Mouse (Mus musculus) MEL (cell line): ENCODE data around the gene Mertk.

Source experiments
- BHLHE40 ChIP-seq: IDR thresholded peaks from 2 replicates; pipeline ENCODE4 v1.6.1; 2012; ENCODE audit warnings: low read depth, mild to moderate bottlenecking, inconsistent platforms, low read length, improper control_type of control experiment, borderline replicate concordance
- CTCF ChIP-seq, 3 experiments: IDR thresholded peaks in 2 of 3; conservative IDR thresholded peaks in 1 of 3; 2 replicates each; pipeline ENCODE4 v1.5.1; 2011 to 2012; ENCODE audit warnings: low read length in 3 of 3, low read depth in 2 of 3, mild to moderate bottlenecking in 2 of 3, improper control_type of control experiment in 1 of 3, inconsistent platforms in 1 of 3, mixed read lengths in 1 of 3, moderate library complexity in 1 of 3; ENCODE audit not compliant: control insufficient read depth in 1 of 3, insufficient read depth in 1 of 3, poor library complexity in 1 of 3, severe bottlenecking in 1 of 3
- EP300 ChIP-seq, 2 experiments: IDR thresholded peaks; 2 replicates each; pipeline ENCODE4 v1.6.1; 2011; ENCODE audit warnings: improper control_type of control experiment in 2 of 2, low read length in 2 of 2, low read depth in 1 of 2, mild to moderate bottlenecking in 1 of 2
- GATA1 ChIP-seq: IDR thresholded peaks from 2 replicates; pipeline ENCODE4 v1.6.1; 2011; ENCODE audit warnings: low read depth, low read length, improper control_type of control experiment
- HCFC1 ChIP-seq: IDR thresholded peaks from 2 replicates; pipeline ENCODE4 v1.6.1; 2012; ENCODE audit warnings: low read depth, mild to moderate bottlenecking, inconsistent platforms, low read length, improper control_type of control experiment, moderate library complexity
- MAX ChIP-seq: IDR thresholded peaks from 2 replicates; pipeline ENCODE4 v1.6.1; 2011; ENCODE audit warnings: low read length, improper control_type of control experiment
- MYC ChIP-seq: IDR thresholded peaks from 2 replicates; pipeline ENCODE4 v1.6.1; 2011; ENCODE audit warnings: low read depth, mild to moderate bottlenecking, low read length, improper control_type of control experiment, moderate library complexity
- NELFE ChIP-seq: IDR thresholded peaks from 2 replicates; pipeline ENCODE4 v1.6.1; 2011; ENCODE audit warnings: low read depth, low read length, improper control_type of control experiment
- POLR2A ChIP-seq, 2 experiments: IDR thresholded peaks; 2 replicates each; pipeline ENCODE4 v1.6.1; 2011 to 2012; ENCODE audit warnings: low read length in 2 of 2, mild to moderate bottlenecking in 2 of 2, control low read depth in 1 of 2, improper control_type of control experiment in 1 of 2, low read depth in 1 of 2, moderate library complexity in 1 of 2; ENCODE audit not compliant: control insufficient read depth in 1 of 2, insufficient read depth in 1 of 2, poor library complexity in 1 of 2
- POLR2AphosphoS5 ChIP-seq: IDR thresholded peaks from 2 replicates; pipeline ENCODE4 v1.6.1; 2012; ENCODE audit warnings: low read depth, borderline replicate concordance, mild to moderate bottlenecking, inconsistent platforms, low read length, moderate library complexity, mixed read lengths
- ZC3H11A ChIP-seq: IDR thresholded peaks from 2 replicates; pipeline ENCODE4 v1.6.1; 2012; ENCODE audit warnings: low read depth, mild to moderate bottlenecking, inconsistent platforms, low read length, improper control_type of control experiment
- ZMIZ1 ChIP-seq: IDR thresholded peaks from 2 replicates; pipeline ENCODE4 v1.6.1; 2012; ENCODE audit warnings: low read depth, mild to moderate bottlenecking, inconsistent platforms, low read length, improper control_type of control experiment, moderate library complexity

GRCm38 (mm10) chr2:128782231-128782630, 83.5 kb downstream of the Mertk start:
- TF ChIP-seq MAX = no peak
- TF ChIP-seq POLR2A (IDR thresholded peaks at IDR 0.05; ENCODE audit: control insufficient read depth in 1 of 2, insufficient read depth in 1 of 2, low read depth in 1 of 2, low read length in 2 of 2, poor library complexity in 1 of 2) = no peak
- TF ChIP-seq ZMIZ1 = no peak
- TF ChIP-seq CTCF (IDR thresholded peaks at IDR 0.05 in 2 of 3, conservative IDR thresholded peaks at IDR 0.05 in 1 of 3; ENCODE audit: control insufficient read depth in 1 of 3, insufficient read depth in 1 of 3, low read depth in 2 of 3, low read length in 3 of 3, poor library complexity in 1 of 3, severe bottlenecking in 1 of 3) = no peak
- no peak for TF ChIP-seq POLR2AphosphoS5
- no peak for TF ChIP-seq HCFC1
- TF ChIP-seq EP300 (IDR thresholded peaks at IDR 0.05; ENCODE audit: low read depth in 1 of 2, low read length in 2 of 2) = no peak
- TF ChIP-seq GATA1 = no peak
- TF ChIP-seq NELFE = no peak
- TF ChIP-seq BHLHE40 = no peak
- TF ChIP-seq MYC = no peak
- no peak for TF ChIP-seq ZC3H11A
